Mouse (Mus musculus): Measurements from ENCODE around the gene Cyp2d22.
"Not testable (repeated sequence)": the region's sequence is repeated elsewhere in the genome, so short reads cannot be mapped to it uniquely, and the experiment has no call there.

Gene Cyp2d22

DNA sequence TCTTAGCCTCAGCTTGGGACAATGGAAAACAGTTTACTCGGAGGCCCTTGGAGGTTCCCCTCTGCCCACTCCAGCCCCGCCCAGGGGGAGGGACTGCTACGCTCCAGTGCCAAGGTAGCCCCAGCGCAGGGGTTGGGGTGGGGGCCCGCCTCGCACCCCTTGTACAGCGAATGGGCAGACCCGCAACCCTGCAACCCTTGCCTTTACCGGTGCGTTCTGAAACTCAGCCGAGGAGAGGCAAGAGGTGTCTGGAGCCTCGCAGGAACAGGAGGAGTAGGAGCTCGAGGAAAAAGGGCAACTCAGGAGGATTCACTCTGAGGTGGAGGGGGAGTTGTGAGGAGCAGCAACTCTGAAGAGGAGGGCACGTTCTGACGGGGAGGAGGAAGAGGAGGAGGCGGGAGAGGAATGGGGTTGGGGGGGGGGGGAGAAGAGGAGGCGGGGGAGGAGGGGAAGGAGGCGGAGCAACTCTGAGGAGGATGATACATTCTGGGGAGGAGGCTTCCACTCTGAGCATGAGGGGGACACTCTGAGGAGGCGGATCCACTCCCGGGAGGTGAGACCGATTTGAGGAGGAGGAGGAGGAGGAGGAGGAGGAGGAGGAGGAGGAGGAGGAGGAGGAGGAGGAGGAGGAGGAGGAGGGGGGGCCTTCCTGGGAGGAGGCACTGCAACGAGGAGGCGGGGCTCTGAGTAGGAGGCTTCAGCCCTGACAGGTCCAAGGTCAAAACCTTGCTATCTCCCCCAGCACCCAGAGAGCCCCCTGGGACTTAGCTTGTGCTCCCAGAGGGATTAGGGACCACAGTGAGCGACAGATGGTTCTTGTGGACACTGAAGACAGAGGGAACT, at the start of gene Cyp2d22:
Cyp2d22 (minus strand) TSS at position 390 of the 843 bp plus-strand sequence.
- DNase-seq (ENCODE audit: low spot score): no peak

DNA sequence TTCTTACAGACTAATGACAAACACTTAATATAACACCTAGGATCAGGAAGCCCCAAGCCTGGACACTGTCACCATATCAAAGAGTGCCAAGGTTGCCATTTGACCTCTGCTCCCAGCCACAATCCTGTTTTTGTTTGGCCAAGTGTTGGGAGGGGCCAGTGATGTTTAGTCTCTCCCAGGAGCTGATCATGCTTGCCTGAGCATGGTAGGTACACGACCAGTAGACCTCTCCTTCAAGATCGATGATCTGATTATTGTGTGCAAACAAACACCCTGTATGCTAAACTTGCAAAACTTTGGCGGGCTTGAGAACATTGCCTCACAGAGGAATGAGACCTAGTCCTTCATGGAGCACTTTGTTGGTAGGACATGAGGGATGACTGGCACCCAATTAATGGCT, 43.4 kb upstream of the Cyp2d22 start:
- no peak for DNase-seq (ENCODE audit: low spot score)

DNA sequence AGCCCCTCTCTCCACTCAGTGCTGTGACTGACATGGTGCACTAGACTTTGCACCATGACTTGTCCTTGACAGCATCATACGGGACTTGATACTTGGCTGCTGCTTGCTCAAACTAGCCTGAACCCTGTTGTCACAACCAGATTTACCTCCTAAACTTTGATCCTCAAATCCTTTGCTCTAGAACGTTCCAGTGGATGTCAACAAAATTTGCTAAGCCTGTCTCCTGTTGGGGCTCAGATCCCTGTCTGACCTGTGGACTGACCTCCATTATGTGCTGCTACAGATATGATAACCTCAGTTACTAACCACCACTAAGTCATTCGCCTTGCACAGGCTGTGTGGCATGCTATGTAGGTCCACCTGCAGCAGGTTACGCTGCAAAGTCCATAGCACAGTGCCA, 42.9 kb upstream of the Cyp2d22 start:
- no peak for DNase-seq (ENCODE audit: low spot score)

- no peak for DNase-seq (ENCODE audit: low spot score)
These were observed 38.6 kb upstream of the Cyp2d22 start for GRCm38 (mm10) chr15:82418616-82419015.

DNA sequence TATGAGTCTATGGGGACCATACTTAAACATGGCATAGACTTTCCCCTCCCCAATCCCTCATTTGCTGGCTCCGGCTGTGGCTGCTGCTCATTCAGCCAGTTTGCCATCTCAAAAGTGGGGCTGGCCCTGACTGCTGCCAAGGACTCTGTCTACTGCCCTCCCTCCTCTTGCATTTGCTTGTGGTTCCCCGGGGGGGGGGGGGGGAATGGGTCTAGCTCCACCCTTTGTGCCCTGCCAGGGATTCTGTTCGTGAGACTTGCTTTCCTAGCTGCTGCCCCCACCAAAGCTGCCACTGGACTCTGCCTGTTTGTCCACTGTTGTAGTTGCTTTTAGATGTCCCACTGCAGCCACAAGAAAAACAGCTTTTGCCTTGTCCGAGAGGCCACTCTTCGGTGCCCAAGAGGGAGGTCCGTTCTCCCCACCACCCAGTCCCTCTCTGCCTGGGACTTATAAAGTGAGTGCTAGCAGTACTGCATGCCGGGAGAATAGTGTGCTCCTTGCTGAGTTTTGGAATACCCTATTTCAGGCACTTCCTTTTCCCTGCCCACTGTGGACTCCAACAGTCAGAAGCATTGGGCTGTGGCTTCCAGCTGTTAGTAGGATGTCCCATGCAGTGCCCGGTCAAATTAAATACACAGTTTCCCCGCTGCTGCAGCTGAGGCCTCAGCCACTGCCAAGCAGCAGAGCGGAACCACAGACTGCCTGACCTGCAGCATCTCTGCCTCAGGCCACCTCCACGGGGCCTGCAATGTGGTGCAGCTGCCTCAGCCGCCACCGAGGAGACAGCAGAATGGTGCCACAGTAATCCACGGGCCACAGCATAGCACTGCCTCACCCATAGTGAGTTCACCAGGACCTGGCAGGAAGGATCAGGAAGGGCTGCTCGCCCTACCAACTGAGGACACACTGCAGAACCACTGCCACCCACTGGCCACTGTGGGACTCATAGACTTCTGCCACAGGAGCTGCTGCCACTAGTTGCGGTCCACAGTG, 37.0 kb upstream of the Cyp2d22 start:
- peak; percentile 44 for DNase-seq (ENCODE audit: low spot score)

- no peak for DNase-seq (ENCODE audit: low spot score)
These were observed 27.5 kb upstream of the Cyp2d22 start for GRCm38 (mm10) chr15:82407536-82407935.

DNA sequence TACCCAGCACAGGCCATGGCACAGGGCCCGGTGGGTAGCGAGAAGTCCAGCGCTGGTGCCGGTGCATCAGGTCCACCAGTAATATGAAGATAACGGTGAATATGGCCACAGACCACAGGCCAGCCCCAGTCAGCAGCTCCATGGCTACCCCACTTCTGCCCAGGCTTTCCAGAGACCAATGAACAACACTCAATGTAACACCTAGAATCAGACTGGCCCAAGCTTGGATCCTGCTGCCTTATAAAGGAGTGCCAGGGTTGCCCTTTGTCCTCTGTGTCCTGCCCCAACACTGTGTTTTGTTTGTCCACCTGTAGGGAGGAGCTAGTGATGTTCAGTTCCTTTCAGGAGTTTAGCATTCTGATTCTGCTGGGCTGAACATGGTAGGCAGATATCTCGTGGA, 26.9 kb upstream of the Cyp2d22 start, which contains the start of gene Cyp2d10:
Cyp2d10 (minus strand) TSS at position 215 of the 400 bp plus-strand sequence.
- DNase-seq (ENCODE audit: low spot score): no peak

- DNase-seq (ENCODE audit: low spot score): no peak
These were observed 24.1 kb upstream of the Cyp2d22 start for GRCm38 (mm10) chr15:82404163-82404562.

DNA sequence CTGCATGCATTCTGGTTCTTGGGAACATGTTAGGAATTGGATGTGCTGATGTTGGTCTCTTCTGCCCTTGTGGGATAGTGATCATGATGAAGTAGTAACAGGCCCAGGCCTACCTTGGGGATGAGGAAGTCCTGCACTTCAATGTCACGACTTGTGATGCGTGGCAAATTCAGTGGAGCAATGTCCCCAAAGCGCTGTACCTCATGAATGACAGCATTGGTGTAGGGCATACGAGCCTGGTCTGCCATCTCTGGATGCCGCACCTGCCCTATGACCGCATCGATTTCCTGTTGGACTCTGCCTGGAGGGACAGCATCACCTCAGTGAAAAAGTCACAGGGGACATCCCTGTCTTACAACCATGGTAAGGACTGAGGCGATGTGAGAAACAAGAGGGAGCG, 23.5 kb upstream of the Cyp2d22 start:
- DNase-seq (ENCODE audit: low spot score): no peak

DNA sequence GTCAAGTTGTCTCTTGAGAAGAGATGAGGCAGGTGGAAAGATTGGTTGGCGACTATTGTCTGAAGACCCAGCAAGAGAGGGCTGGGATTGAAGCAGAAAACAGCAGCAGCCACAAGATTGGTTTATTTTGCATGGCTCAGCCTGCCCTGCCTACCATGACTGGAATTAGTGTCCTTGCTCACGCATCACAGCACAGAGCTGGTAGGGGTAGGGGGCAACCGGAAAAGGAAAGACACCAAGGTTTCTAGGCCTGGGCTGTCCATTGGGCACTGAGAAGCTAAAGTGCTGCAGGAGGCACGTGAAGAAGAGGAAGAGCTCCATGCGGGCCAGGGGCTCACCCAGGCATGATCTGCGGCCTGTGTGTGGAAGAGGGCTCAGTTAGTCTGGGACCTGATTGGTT, 22.7 kb upstream of the Cyp2d22 start:
- no peak for DNase-seq (ENCODE audit: low spot score)

DNA sequence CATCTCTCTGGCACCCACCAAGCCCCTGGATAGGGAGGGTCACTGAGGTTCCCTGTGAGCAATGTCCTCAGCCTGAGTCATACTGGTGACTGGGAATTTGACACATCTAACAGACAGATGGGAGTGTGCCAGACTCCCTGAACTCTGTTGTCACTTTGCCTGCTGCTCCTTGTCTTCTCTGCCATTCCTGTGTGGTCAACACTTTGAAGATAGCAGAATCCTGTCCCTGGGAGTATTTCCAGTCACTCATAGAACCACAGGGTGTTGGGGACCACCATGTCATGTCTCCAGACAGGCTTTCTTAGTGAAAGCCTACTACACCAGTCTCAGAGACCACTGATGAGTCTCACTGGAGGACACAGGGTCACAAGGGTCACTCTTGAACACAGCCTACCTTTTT, 22.0 kb upstream of the Cyp2d22 start:
- DNase-seq (ENCODE audit: low spot score): no peak

DNA sequence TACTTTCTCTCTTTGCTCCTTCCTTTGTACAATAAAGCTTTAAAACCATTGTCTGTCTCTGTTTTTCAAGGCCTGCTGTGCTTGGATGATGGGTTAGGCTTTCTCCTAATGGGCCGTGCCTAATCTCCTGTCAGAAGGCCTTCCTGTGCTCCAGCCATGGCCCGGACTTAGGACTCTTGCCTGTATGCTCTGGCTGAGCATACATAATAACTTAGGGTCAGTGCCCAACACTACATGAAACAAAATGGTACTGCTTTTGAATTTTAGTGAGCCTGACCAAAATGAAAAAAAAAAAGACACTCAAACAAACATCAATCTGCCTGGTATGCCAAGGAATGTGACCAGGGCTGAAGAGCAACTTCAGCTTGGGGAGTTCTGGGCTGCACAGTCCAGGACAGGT, 21.5 kb upstream of the Cyp2d22 start:
- no peak for DNase-seq (ENCODE audit: low spot score)

- DNase-seq (ENCODE audit: low spot score): not testable (repeated sequence)
These were observed 15.9 kb upstream of the Cyp2d22 start for GRCm38 (mm10) chr15:82395955-82396354.

GRCm38 (mm10) chr15:82393922-82394321, 13.9 kb upstream of the Cyp2d22 start, which contains the start of gene Cyp2d11:
Gene Cyp2d11, minus strand, starts transcription at chr15:82394022.
- DNase-seq (ENCODE audit: low spot score): not testable (repeated sequence)

DNA sequence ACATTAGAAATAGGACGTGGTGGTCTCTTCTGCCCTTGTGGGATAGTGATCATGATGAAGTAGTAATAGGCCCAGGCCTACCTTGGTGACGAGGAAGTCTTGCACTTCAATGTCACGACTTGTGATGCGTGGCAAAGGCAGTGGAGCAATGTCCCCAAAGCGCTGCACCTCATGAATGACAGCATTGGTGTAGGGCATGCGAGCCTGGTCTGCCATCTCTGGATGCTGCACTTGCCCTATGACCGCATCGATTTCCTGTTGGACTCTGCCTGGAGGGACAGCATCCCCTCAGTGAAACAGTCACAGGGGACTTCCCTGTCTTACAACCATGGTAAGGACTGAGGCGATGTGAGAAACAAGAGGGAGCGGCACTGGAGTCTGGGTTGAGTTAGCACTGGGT, 9.9 kb upstream of the Cyp2d22 start:
- DNase-seq (ENCODE audit: low spot score): not testable (repeated sequence)

- DNase-seq (ENCODE audit: low spot score): no peak
These were observed 5.7 kb upstream of the Cyp2d22 start for GRCm38 (mm10) chr15:82385729-82386128.

GRCm38 (mm10) chr15:82382441-82382840, 2.4 kb upstream of the Cyp2d22 start:
- no peak for DNase-seq (ENCODE audit: low spot score)

GRCm38 (mm10) chr15:82380714-82381062, 628 bp upstream of the Cyp2d22 start:
- no peak for DNase-seq (ENCODE audit: low spot score)

DNA sequence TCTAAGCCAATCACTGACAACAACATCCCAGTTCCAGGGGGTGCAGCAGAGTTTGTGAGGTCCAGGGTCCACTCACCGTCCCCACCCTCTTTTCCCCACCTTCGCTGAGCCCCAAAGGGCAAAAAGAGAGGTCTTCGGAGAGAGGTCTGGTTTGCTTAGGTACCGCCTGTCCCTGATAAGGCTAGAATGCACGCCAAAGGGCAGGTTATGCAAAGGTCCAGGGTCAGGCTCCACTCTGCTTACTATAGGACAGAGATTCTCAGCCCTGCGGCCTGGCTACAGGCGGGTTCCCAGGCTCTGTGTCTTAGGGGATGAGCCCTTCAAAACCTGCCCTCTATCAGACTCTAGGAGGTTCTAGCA, 569 bp downstream of the Cyp2d22 start:
- DNase-seq (ENCODE audit: low spot score): no peak

GRCm38 (mm10) chr15:82378261-82379180, 1.5 kb downstream of the Cyp2d22 start:
- DNase-seq (ENCODE audit: low spot score): no peak

DNA sequence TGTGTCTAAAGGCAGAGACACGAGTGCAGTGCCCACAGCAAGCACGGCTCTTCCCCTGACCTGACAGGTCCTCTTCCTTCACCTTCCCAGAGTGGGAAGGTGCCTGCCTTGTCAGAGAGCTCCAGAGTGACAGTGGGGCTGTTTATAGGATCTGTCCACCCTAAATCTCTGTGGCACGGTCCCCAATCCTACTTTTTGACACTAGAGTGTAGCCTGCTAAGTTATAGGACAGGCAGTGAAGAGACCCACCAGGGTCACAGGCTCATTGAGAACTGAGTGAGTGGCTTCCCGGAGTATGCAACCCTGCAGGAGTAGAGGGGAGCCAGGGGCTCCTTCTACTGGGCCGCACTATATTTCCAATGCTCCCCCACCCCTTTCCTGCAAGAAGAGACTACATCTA, 2.4 kb downstream of the Cyp2d22 start:
- DNase-seq (ENCODE audit: low spot score): no peak
